Mouse (Mus musculus) gastrocnemius, adult 2 months (tissue): ENCODE measurements at regions not wholly inside any gene's neighbourhood (a gene's known extent, or its start where the extent isn't known, plus 50 kb on each side); places are given as distances from the start of the nearest gene placed in this dataset.

ENCODE experiments used
- DNase-seq: peaks from one replicate; pipeline ENCODE4 v3.0.0; 2022
- H3K27ac ChIP-seq: fragments of 200-600 bp; 2 replicates; pipeline ENCODE4 v1.8.1; 2022; ENCODE audit warnings: mild to moderate bottlenecking
- H3K4me3 ChIP-seq: fragments of 200-600 bp; 2 replicates; pipeline ENCODE4 v1.8.1; 2022; ENCODE audit warnings: mild to moderate bottlenecking, moderate library complexity
- CTCF ChIP-seq: fragments of 200-600 bp; IDR thresholded peaks from 2 replicates; pipeline ENCODE4 v1.8.1; 2022; ENCODE audit warnings: antibody characterized with exemption, mild to moderate bottlenecking, moderate library complexity
- intact Hi-C: fragments of 180-260 bp; cut with DNase I; formaldehyde crosslinking; loops from one replicate; pipeline ENCODE4 v1.15.1; 2025

DNA sequence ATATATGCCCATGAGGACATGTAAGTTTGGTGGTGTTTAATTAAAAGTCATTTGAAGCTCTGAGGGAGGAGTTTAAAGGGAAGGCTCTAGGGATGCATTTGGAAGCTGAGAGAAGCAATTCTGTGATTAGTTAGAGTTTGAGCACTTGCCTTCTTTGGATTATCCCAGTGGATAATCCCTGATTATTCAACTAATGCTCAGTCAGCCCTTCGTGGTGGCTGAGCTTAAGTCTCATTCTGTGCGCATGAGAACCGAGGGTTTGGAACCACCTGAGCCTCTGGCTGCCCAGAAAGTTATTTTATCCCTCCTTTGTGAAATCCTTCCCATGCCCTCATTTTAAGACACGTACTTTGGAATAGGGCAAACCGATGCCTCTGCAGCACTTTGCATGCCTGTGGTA, 285.9 kb downstream of the Dnajb9 start:
- no peak for DNase-seq
- no peak for TF ChIP-seq CTCF
- Histone ChIP-seq H3K27ac (no peak overlapping the region), H3K4me3 (no peak overlapping the region)
- intact Hi-C loops, result no loop called here

DNA sequence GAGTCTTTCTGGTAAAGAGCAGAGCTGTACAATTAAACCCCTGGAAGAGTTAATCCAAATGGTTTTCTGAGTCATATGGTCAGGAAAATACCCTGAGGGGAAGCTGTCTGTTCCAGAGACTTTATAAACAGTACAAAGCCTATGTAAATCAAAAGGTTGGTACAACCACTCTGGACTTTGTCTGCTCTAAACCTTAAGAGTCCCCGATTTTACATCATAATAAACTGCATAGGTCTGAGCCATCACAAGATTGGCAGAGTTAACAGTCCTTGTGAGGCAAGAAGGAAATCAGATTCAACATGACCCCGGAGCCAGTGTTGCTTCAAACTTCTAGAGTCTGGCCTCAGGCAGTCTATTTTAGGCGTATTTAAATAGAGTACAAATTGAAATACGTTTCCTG, 289.7 kb downstream of the Dnajb9 start:
- TF ChIP-seq CTCF, result no peak
- H3K4me3 ChIP-seq, result no peak overlapping the region
- no peak overlapping the region for H3K27ac ChIP-seq
- DNase-seq, result no peak
- intact Hi-C loops, result no loop called here

DNA sequence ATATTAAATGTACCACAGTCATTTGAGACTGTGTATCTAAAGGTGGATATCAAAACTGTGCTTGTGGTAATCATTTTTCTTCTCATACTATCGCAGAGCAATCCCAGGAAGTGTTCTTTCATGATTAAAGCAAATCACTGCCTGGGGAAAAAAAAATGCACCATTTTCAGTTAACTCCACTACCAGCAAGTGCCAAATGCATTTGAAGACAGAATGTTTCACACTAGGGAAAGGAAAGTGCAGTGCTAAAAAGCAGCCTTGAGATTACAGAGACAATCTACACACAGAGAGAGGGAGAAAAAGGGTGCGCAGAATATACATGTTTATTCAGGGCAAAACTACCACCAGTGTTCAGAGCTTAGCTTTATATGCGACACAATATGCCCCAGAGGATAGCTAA, 291.0 kb downstream of the Dnajb9 start:
- intact Hi-C loops, result no loop called here
- no peak for DNase-seq
- TF ChIP-seq CTCF, result no peak
- Histone ChIP-seq H3K27ac (no peak overlapping the region), H3K4me3 (no peak overlapping the region)

DNA sequence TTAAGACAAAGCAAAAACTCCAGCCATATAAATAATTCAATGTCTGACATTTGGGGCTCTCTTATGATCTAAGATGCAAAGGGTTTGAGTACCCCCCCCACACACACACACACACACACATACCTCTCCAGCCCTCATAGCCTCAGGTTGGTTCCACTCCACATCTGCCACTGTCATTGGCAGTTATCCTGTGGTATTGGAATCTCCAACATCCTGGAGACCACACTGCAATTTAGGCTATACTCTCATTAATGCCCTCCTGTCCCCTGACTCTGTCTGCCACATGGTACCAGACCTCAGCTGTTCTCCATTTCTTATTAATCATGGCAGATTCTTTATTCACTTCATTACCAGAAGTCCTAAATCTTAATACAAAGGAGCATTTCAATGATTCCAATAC, 293.3 kb downstream of the Dnajb9 start:
- TF ChIP-seq CTCF, result no peak
- Histone ChIP-seq H3K27ac (no peak overlapping the region), H3K4me3 (no peak overlapping the region)
- intact Hi-C loops, result no loop called here
- no peak for DNase-seq

DNA sequence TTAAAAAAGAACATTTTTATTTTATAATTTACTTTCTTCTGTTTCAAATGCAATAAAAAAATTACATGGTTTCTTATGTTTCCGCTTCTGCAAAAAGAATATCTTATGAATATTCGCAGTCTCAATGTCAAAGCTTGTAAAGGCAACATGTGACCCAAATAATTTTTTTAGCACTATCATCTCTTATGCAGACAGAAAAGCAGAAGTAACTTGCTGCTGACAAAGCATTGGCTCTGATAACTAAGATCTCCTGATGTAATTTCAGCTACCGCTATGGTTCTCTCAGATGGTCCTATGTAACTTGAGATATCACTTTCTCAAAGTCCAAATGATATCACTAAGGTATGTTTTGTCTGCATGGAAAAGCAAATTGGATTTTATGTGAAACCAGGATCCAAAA, 310.9 kb downstream of the Dnajb9 start:
- no peak for TF ChIP-seq CTCF
- no peak for DNase-seq
- H3K27ac ChIP-seq, result no peak overlapping the region
- no peak overlapping the region for H3K4me3 ChIP-seq
- intact Hi-C loops, result no loop called here

DNA sequence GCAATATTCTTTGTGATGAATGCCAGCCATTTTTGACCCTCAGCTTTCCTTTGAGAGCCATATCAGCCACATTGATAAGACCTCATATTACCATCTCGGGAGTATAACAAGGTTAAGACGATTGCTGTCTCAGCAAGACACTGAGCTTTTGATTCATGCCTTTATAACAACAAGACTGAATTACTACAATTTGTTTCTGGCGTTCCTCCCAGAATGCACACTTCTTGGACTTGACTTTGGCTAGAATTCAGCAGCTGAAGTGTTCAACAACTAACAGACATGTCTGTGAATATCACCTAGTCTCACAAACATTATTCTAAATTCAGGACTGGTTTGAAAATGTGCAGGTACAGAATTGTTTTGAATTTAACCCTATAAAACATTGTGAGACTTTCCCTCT, 324.5 kb downstream of the Dnajb9 start:
- H3K4me3 ChIP-seq, result no peak overlapping the region
- intact Hi-C loops, result no loop called here
- DNase-seq, result no peak
- no peak for TF ChIP-seq CTCF
- no peak overlapping the region for H3K27ac ChIP-seq

DNA sequence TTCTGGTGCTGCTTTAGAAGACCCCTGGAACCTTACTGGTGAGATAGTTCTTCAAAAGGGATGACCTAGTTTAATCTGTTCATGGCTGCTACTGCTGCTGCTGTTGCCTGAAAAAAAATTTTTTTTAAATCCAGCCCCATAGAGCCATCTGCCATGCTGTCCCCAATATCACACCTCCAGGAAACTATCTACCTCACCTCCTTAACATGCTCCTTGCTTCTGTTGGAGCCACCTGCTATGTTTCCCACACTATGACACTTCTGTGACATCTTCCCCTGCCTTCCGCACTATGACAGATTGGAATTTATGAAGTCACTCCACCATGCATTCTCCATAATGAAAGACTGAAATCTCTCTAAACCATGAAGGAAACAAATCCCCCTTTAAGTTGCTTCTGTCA, 349.6 kb downstream of the Dnajb9 start:
- intact Hi-C loops, result no loop called here

DNA sequence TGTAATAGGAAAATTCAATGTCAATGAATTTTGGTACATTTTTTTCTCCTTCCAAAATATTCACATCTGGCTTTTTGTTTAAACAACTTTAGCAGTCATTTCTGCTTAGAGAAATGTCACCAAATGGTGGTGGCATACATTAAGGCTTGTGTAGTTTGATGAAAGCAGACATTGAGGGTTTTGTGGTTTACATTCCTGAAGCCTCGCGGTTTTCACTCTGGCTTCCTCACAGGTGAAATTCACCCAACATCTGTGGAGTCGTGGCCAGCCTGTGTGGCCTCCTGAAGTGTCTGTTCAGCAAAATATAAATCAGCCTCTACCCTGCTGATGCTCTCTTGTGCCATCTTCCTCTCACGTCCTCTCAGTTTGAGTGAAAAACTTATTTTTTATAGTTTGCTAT, 353.8 kb downstream of the Dnajb9 start:
- TF ChIP-seq CTCF, result no peak
- H3K4me3 ChIP-seq, result no peak overlapping the region
- no peak for DNase-seq
- H3K27ac ChIP-seq, result no peak overlapping the region
- intact Hi-C loops, result no loop called here

More for the DNA sequence above, 349.6 kb downstream of the Dnajb9 start:
- H3K4me3 ChIP-seq, result no peak overlapping the region
- no peak overlapping the region for H3K27ac ChIP-seq
- no peak for DNase-seq
- no peak for TF ChIP-seq CTCF

DNA sequence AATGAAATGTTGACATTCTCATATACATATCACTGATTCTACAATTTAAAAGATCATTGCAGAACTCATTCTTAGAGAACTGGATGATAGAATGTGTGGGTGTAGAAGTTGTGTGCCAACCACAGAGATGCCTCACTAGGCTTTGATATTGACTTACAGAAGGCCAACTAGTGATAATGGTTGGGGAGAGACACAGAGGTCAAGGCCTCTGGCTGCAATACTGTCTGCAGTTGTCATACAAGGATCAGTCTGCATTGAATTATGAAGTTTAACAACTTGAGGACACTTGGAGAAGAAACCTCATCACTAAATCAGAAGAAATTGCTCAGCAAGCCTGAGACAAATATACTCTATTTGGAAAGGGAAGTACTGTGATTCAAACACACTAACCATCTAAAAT, 357.9 kb downstream of the Dnajb9 start:
- intact Hi-C loops, result no loop called here
- no peak for TF ChIP-seq CTCF

DNA sequence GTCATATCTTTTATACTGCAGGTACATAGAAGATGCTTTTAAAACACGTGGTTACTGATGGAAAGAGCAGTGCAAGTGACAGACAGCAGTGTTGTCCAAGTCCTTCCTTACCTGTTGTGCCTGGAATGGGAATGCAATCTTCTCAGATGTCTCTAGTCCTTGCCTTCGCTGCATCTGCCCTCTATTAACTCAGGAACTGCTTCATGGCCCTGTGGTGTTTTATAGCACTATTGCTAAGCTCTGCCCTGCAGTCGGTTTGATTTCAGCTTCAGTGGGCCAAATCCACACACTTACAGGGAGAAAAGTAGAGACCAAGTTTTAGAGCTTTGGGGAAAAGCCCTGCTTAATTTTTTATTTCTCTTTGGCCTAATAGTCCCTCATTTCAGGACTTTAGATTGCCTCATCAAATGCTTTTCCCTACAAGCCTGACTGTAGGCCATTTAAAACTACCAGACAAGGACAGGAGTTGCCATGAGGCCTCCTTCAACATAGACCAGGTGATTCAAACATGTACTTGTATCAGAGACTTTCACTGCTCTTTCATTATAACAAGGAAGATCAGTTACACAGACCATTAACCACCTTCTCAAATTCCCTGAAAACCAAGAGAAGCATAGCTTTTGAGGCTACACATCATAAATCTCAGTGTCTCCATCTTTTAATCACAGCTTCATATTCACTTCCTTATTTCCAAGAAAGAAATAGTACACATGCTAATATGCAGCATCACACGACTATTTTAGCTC, 358.7 kb downstream of the Dnajb9 start:
- Histone ChIP-seq H3K4me3 (no peak overlapping the region), H3K27ac (no peak overlapping the region)
- intact Hi-C loops, result no loop called here
- no peak for TF ChIP-seq CTCF
- DNase-seq, result no peak

More for the DNA sequence above, 357.9 kb downstream of the Dnajb9 start:
- DNase-seq, result no peak
- no peak overlapping the region for H3K4me3 ChIP-seq
- no peak overlapping the region for H3K27ac ChIP-seq

DNA sequence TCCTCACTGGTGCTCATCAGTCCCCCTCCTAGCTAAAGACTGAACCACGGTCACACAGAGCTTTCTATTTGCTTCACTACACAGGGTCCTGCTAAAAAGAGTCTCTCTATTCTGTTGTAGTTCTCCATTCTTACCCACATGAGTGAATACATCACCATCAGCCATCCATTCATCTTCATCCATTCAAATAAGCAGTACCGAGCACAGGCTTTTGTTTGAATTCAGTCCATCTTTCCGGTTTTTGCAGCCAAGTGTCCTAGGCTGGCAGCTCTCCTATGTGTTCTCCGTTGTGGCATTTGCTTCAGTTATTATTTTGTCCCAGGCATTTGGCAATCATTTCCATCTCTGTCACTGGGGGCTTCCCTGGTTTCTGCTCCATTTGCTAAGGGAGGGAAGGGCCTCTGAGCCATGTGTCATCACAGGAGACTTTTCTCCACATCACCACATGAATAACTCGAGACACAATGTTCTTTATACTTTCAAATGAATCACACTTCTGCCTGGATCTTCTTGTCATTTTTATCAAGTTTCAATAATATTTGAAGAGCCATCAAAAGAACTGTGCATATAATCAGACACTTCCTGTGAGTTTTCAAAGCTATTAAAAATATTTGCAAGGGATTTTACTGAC, 366.1 kb downstream of the Dnajb9 start:
- no peak for DNase-seq
- Histone ChIP-seq H3K4me3 (no peak overlapping the region), H3K27ac (no peak overlapping the region)
- intact Hi-C loops, result no loop called here
- no peak for TF ChIP-seq CTCF

DNA sequence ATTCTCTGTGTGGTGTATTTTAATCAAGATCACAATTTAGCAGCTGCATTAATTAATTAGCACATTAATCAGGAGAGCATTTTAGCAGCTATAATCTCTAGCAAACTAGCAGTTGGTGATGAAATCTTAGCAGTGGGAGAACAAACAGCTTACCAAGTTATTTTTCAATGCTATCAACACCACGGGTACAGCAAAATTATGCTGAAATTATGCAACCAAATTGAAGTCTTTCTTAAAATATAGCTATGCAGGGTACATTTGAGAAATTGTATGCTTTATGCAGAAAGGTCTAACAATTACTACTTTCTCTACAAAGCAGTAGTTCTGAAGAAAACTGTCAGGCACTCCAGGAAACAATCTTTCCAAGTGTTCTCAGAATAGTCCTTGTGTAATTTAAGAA, 378.1 kb downstream of the Dnajb9 start:
- intact Hi-C loops, result no loop called here
- DNase-seq, result no peak
- no peak for TF ChIP-seq CTCF
- no peak overlapping the region for H3K27ac ChIP-seq
- H3K4me3 ChIP-seq, result no peak overlapping the region

DNA sequence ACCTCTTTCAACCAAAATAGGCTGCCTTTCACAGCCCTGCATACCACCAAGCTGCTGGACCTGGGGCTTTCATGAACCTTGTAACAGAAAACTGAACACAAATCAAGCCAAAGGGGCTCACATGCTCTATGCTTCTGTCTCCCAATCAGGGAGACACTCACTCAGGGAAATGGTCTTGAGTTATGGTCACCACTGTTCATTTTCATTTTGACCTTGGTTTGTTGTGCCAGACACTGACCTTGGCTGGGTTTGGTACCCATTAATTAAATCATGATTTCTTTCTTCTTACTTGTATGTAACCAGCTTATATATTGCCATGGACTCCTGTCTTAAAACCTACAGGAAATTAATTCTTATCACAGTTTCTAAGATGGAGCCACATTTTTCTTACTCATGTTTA, 381.5 kb downstream of the Dnajb9 start:
- intact Hi-C loops, result no loop called here
- DNase-seq, result no peak
- no peak for TF ChIP-seq CTCF
- no peak overlapping the region for H3K27ac ChIP-seq
- no peak overlapping the region for H3K4me3 ChIP-seq

DNA sequence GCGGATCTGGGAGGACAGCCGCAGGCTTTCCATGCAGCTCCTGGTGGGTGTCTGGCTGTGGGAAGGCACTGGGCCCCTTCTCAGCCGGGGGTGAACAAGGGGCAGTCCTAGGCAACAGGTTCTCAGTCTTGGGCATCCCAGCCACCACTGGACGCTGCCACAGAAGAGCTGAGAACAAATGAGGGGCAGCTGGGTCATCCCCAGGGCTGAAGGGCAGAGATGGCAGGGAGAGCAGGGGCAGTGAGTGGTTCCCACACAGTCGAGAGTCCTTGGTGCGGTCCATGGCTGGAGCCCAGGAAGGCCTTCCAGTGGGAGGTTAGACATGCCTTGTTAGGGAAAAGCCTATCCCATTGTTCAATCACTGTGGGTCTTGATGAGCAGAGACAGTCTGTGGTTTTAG, 382.2 kb downstream of the Dnajb9 start:
- no peak for DNase-seq
- no peak overlapping the region for H3K4me3 ChIP-seq
- intact Hi-C loops, result no loop called here
- H3K27ac ChIP-seq, result no peak overlapping the region
- no peak for TF ChIP-seq CTCF
